Mouse (Mus musculus): ENCODE results near the gene Hs6st3. TPM values are rescaled to one million over a fixed set of nuclear protein-coding genes. Genes with fewer than 3 reads are reported as not detected.

Gene Hs6st3
- total RNA-seq, 2 experiments from 2014 or later, result not detected

Other genes with a start within 250 kb of the Hs6st3 start
- 3.8 and 5.6 TPM in 2 replicates for gene Dzip1, start 212.9 kb upstream of the Hs6st3 start, total RNA-seq (2014; fragmentation: Nextera tagmentation)
- 0.76 and 2.8 TPM in 2 replicates for gene Dzip1, start 212.9 kb upstream of the Hs6st3 start, total RNA-seq (2017)
- 21.3 and 26.6 TPM in 2 replicates for gene Dnajc3, start 200.4 kb upstream of the Hs6st3 start, total RNA-seq (2014; fragmentation: Nextera tagmentation)
- 53.3 and 67.5 TPM in 2 replicates for gene Dnajc3, start 200.4 kb upstream of the Hs6st3 start, total RNA-seq (2017)
- 4.2 and 4.9 TPM in 2 replicates for gene Uggt2, start 38.9 kb upstream of the Hs6st3 start, total RNA-seq (2014; fragmentation: Nextera tagmentation)
- gene Uggt2, start 38.9 kb upstream of the Hs6st3 start, total RNA-seq (2017), result 1.3 and 10.3 TPM in 2 replicates

All from megakaryocyte-erythroid progenitor cell, adult 5-6 weeks (primary cell).